Mouse (Mus musculus): ENCODE data around the gene Mbd5. TPM values are rescaled to one million over a fixed set of nuclear protein-coding genes. Genes with fewer than 3 reads are reported as not detected.
A peak's percentile ranks its signal among the peaks of the same experiment; 100 is the strongest.

Mbd5 gene
- polyA plus RNA-seq, 1 experiment: 12.7 TPM

GRCm38 (mm10) chr2:48950252-48950315 lies 776 bp downstream of the Mbd5 start, which contains the start of gene Orc4:
Gene Orc4, minus strand, starts transcription at chr2:48950277.
- H3K4me1 ChIP-seq (ENCODE audit: control insufficient read depth, insufficient read depth, low read length): no peaks in the 10 kb centered on the region
- no peaks in the 10 kb centered on the region for H3K36me3 ChIP-seq (ENCODE audit: control insufficient read depth, insufficient read depth, low read length)
- no peak for TF ChIP-seq POLR2A (IDR thresholded peaks at IDR 0.05; ENCODE audit: control insufficient read depth, low read depth, low read length)
- TF ChIP-seq CTCF (IDR thresholded peaks at IDR 0.05; ENCODE audit: control insufficient read depth, insufficient read depth, insufficient replicate concordance, low read depth, low read length): no peak
- peak within 1 kb of the TSS; percentile 94 for H3K4me3 ChIP-seq (ENCODE audit: control insufficient read depth, low read depth, low read length)
- peak within 1 kb of the TSS; percentile 86 for H3K27ac ChIP-seq (ENCODE audit: control insufficient read depth, insufficient read depth, low read depth, low read length)
- no peaks in the 10 kb centered on the region for H3K27me3 ChIP-seq (ENCODE audit: control insufficient read depth, insufficient read depth, low read length)

- peak overlapping the region; percentile 94 for H3K4me3 ChIP-seq (ENCODE audit: control insufficient read depth, low read depth, low read length)
- H3K27me3 ChIP-seq (ENCODE audit: control insufficient read depth, insufficient read depth, low read length): no peaks in the 10 kb centered on the region
- no peaks in the 10 kb centered on the region for H3K36me3 ChIP-seq (ENCODE audit: control insufficient read depth, insufficient read depth, low read length)
- no peak overlapping the region for H3K27ac ChIP-seq (ENCODE audit: control insufficient read depth, insufficient read depth, low read depth, low read length)
- TF ChIP-seq POLR2A (IDR thresholded peaks at IDR 0.05; ENCODE audit: control insufficient read depth, low read depth, low read length) (no peak), CTCF (IDR thresholded peaks at IDR 0.05; ENCODE audit: control insufficient read depth, insufficient read depth, insufficient replicate concordance, low read depth, low read length) (no peak)
- no peaks in the 10 kb centered on the region for H3K4me1 ChIP-seq (ENCODE audit: control insufficient read depth, insufficient read depth, low read length)
Observed at GRCm38 (mm10) chr2:48950316-48950880, 1.1 kb downstream of the Mbd5 start.

GRCm38 (mm10) chr2:48956591-48956990 lies 7.3 kb downstream of the Mbd5 start:
- Histone ChIP-seq H3K27ac (ENCODE audit: control insufficient read depth, insufficient read depth, low read depth, low read length) (no peak overlapping the region), H3K36me3 (ENCODE audit: control insufficient read depth, insufficient read depth, low read length) (no peaks in the 10 kb centered on the region)
- TF ChIP-seq CTCF (IDR thresholded peaks at IDR 0.05; ENCODE audit: control insufficient read depth, insufficient read depth, insufficient replicate concordance, low read depth, low read length): no peak
- TF ChIP-seq POLR2A (IDR thresholded peaks at IDR 0.05; ENCODE audit: control insufficient read depth, low read depth, low read length): no peak

GRCm38 (mm10) chr2:48978920-48979319 lies 29.6 kb downstream of the Mbd5 start:
- TF ChIP-seq CTCF (IDR thresholded peaks at IDR 0.05; ENCODE audit: control insufficient read depth, insufficient read depth, insufficient replicate concordance, low read depth, low read length): no peak
- no peak for TF ChIP-seq POLR2A (IDR thresholded peaks at IDR 0.05; ENCODE audit: control insufficient read depth, low read depth, low read length)
- no peaks in the 10 kb centered on the region for H3K27me3 ChIP-seq (ENCODE audit: control insufficient read depth, insufficient read depth, low read length)
- no peak overlapping the region for H3K4me3 ChIP-seq (ENCODE audit: control insufficient read depth, low read depth, low read length)
- no peak overlapping the region for H3K27ac ChIP-seq (ENCODE audit: control insufficient read depth, insufficient read depth, low read depth, low read length)
- H3K36me3 ChIP-seq (ENCODE audit: control insufficient read depth, insufficient read depth, low read length): no peaks in the 10 kb centered on the region
- no peaks in the 10 kb centered on the region for H3K4me1 ChIP-seq (ENCODE audit: control insufficient read depth, insufficient read depth, low read length)

More at GRCm38 (mm10) chr2:48956591-48956990, 7.3 kb downstream of the Mbd5 start:
- Histone ChIP-seq H3K4me3 (ENCODE audit: control insufficient read depth, low read depth, low read length) (no peak overlapping the region), H3K4me1 (ENCODE audit: control insufficient read depth, insufficient read depth, low read length) (no peaks in the 10 kb centered on the region), H3K27me3 (ENCODE audit: control insufficient read depth, insufficient read depth, low read length) (no peaks in the 10 kb centered on the region)

GRCm38 (mm10) chr2:48990322-48990721 lies 41.0 kb downstream of the Mbd5 start:
- Histone ChIP-seq H3K36me3 (ENCODE audit: control insufficient read depth, insufficient read depth, low read length) (no peaks in the 10 kb centered on the region), H3K27me3 (ENCODE audit: control insufficient read depth, insufficient read depth, low read length) (no peaks in the 10 kb centered on the region), H3K4me1 (ENCODE audit: control insufficient read depth, insufficient read depth, low read length) (no peaks in the 10 kb centered on the region), H3K27ac (ENCODE audit: control insufficient read depth, insufficient read depth, low read depth, low read length) (no peak overlapping the region), H3K4me3 (ENCODE audit: control insufficient read depth, low read depth, low read length) (no peak overlapping the region)
- no peak for TF ChIP-seq POLR2A (IDR thresholded peaks at IDR 0.05; ENCODE audit: control insufficient read depth, low read depth, low read length)
- no peak for TF ChIP-seq CTCF (IDR thresholded peaks at IDR 0.05; ENCODE audit: control insufficient read depth, insufficient read depth, insufficient replicate concordance, low read depth, low read length)

- Histone ChIP-seq H3K27me3 (ENCODE audit: control insufficient read depth, insufficient read depth, low read length) (no peaks in the 10 kb centered on the region), H3K27ac (ENCODE audit: control insufficient read depth, insufficient read depth, low read depth, low read length) (no peak overlapping the region), H3K36me3 (ENCODE audit: control insufficient read depth, insufficient read depth, low read length) (no peaks in the 10 kb centered on the region), H3K4me1 (ENCODE audit: control insufficient read depth, insufficient read depth, low read length) (no peaks in the 10 kb centered on the region), H3K4me3 (ENCODE audit: control insufficient read depth, low read depth, low read length) (no peak overlapping the region)
- TF ChIP-seq CTCF (IDR thresholded peaks at IDR 0.05; ENCODE audit: control insufficient read depth, insufficient read depth, insufficient replicate concordance, low read depth, low read length): no peak
- TF ChIP-seq POLR2A (IDR thresholded peaks at IDR 0.05; ENCODE audit: control insufficient read depth, low read depth, low read length): no peak
Observed at GRCm38 (mm10) chr2:49040481-49040880, 91.2 kb downstream of the Mbd5 start.

- no peak overlapping the region for H3K4me3 ChIP-seq (ENCODE audit: control insufficient read depth, low read depth, low read length)
- H3K36me3 ChIP-seq (ENCODE audit: control insufficient read depth, insufficient read depth, low read length): no peaks in the 10 kb centered on the region
- no peak overlapping the region for H3K27ac ChIP-seq (ENCODE audit: control insufficient read depth, insufficient read depth, low read depth, low read length)
- H3K27me3 ChIP-seq (ENCODE audit: control insufficient read depth, insufficient read depth, low read length): no peaks in the 10 kb centered on the region
- H3K4me1 ChIP-seq (ENCODE audit: control insufficient read depth, insufficient read depth, low read length): no peaks in the 10 kb centered on the region
- TF ChIP-seq CTCF (IDR thresholded peaks at IDR 0.05; ENCODE audit: control insufficient read depth, insufficient read depth, insufficient replicate concordance, low read depth, low read length) (no peak), POLR2A (IDR thresholded peaks at IDR 0.05; ENCODE audit: control insufficient read depth, low read depth, low read length) (no peak)
Observed at GRCm38 (mm10) chr2:49050030-49050429, 100.7 kb downstream of the Mbd5 start.

- no peaks in the 10 kb centered on the region for H3K36me3 ChIP-seq (ENCODE audit: control insufficient read depth, insufficient read depth, low read length)
- H3K27ac ChIP-seq (ENCODE audit: control insufficient read depth, insufficient read depth, low read depth, low read length): no peak overlapping the region
- H3K27me3 ChIP-seq (ENCODE audit: control insufficient read depth, insufficient read depth, low read length): no peaks in the 10 kb centered on the region
- no peak overlapping the region for H3K4me3 ChIP-seq (ENCODE audit: control insufficient read depth, low read depth, low read length)
- TF ChIP-seq CTCF (IDR thresholded peaks at IDR 0.05; ENCODE audit: control insufficient read depth, insufficient read depth, insufficient replicate concordance, low read depth, low read length) (no peak), POLR2A (IDR thresholded peaks at IDR 0.05; ENCODE audit: control insufficient read depth, low read depth, low read length) (no peak)
- no peaks in the 10 kb centered on the region for H3K4me1 ChIP-seq (ENCODE audit: control insufficient read depth, insufficient read depth, low read length)
Observed at GRCm38 (mm10) chr2:49067886-49068285, 118.6 kb downstream of the Mbd5 start.

All from testis, adult 2 months (tissue).